Mouse (Mus musculus) common myeloid progenitor, adult 5-6 weeks (primary cell): Measurements from ENCODE around the gene Ank3. TPM values are rescaled to one million over a fixed set of nuclear protein-coding genes. Genes with fewer than 3 reads are reported as not detected.
"Not testable (repeated sequence)": the region's sequence is repeated elsewhere in the genome, so short reads cannot be mapped to it uniquely, and the experiment has no call there.

Experiments
- ATAC-seq: replicated peaks from 2 replicates; pipeline ENCODE4 v1.8.0; 2016; ENCODE audit warnings: low read depth, mild to moderate bottlenecking, moderate TSS enrichment, inconsistent platforms; ENCODE audit not compliant: poor library complexity, severe bottlenecking
- total RNA-seq: library from RNA; stranded (forward); fragments of 200-1000, 187-1606 nt; gene quantifications from 2 replicates; pipeline ENCODE4 v1.2.3, GENCODE M21; 2017

Ank3 gene
- total RNA-seq, 1 experiment from 2014 or later = 0.50 TPM

DNA sequence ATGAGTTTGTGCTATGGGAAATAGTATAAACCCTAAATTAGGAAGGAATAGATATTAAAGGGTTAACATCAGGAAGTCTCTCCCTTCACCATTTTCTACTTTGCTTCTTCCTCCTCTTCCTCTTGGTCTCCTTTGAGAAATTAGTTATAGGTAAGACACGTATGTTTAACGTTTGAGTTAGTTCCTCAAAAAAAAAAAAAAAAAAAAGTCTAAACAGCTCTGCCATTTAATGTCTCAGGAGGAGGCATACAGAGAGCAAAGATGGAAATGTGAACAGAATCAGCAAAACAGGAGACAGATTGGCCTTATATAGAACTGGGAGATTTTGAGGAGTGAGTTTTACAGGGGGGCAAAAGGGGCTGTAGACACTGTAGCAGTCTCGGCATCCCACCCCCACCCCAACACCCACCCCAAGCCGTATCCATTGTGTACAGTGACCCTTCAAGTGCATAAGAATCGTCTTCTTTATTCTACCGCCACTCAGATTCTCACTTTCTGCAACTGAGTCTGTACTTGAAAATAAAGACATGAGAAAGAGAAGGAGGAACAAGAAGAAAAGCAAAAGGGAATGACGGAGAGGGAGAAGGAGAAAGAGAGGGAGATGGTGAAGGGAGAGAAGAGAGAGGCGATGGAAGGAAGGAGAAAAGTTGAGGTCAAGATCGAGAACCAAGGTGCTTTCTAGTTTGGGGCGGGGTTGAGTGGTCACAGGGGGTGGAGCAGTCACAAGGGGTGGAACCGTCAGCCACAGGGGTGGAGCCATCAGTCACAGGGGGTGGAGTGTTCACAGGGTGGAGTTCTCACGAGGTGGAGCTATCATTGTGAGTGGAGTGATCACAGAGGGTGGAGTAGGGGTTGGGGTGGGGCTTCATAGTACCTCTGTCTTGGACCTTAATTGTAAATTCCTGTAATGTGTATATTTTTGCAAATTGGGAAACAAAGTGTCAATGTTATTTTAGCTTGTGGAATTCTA, 509.5 kb downstream of the Ank3 start:
- peak; percentile 75 for ATAC-seq

DNA sequence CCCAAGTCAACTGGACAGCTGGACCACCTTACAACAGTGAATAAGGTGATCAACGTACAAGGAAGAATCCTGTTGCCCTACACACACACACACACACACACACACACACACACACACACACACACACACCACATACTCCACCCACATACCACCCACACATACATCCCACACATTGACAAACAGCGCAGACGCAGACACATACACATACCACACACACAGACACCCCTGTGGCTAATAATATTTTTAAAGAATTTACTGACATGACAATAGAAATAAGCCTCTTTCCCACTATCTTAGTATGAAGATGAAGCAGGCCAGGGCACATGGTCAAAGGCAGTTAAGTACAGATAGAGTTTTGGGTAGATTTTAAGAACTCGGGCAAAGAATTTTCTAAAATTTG, 511.3 kb downstream of the Ank3 start:
- no peak for ATAC-seq

- peak; percentile 88 for ATAC-seq
Measured at GRCm38 (mm10) chr10:69910304-69910703, 511.7 kb downstream of the Ank3 start.

- ATAC-seq = not testable (repeated sequence)
Measured at GRCm38 (mm10) chr10:69910726-69911125, 512.2 kb downstream of the Ank3 start.

DNA sequence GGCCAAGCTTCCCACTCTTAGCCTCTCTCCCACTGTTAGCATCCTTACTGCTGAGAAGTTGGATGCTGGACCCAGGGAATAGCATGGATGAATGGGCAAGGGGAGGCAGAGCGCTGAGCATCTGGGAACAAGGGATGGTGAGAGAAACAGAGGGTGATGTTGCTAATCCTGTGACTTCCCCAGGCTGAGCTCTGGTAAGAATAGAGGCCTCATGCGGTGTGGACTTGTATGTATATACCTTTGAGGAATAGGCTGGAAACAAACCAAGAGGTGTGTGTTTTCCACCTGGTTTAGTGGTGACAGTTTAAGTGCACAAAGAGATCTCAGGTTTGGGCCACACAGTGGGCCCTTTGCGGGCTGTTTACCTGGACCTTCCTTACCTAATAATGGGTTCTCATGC, 517.0 kb downstream of the Ank3 start:
- ATAC-seq = no peak

- no peak for ATAC-seq
Measured at GRCm38 (mm10) chr10:69916205-69916604, 517.6 kb downstream of the Ank3 start.

DNA sequence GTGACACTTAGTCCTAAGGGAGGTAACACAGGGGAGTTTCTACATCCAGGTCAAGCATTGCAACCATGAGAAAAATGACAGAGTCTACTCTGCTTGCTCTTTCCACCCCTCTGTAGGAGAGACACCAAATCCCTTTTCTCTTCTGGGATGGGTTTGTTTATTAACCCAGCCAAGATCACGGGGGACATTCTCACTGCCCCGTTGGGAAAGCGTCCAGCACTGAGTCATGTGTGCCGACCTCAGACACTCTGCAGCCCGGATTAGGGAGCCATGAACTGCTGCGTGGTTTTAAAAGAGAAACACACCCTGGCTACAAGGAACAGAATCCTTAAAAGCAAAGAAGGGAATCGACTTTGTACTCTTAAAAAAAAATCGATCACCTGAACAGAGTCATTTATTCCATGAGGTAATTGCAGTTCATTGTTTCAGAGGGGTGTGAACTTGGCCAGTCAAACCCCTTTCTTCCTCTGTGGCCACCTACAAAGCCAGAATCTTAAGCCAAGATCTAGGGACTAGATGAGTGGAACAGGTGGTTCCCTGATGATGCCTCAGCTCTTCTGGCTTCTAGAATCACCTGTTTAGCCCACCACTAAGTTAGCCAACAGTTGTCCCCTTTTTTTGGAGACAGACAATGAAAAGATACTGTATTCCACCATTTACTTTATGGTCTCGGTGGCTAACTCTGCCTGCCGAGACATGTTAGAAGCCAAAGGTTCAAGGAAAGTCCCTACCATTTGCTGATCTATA, 518.3 kb downstream of the Ank3 start:
- ATAC-seq = no peak

DNA sequence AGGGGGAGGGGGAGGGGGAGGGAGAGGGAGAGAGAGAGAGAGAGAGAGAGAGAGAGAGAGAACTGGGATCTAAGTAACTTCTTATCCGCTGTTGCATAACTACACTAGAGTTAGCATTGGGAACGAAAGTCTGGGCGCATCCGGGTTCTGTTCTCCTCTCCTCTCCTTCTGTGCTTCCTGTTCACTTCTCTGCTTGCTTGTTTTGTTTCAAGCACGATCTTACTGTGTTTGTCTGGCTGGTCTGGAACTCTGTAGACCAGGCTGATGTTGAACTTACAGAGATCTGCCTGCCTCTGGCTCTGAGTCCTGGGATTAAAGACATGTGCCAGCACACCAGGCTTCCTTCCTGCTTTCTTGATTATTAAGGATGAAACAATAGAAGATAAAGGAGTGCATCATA, 519.1 kb downstream of the Ank3 start:
- no peak for ATAC-seq

- peak; percentile 66 for ATAC-seq
Measured at GRCm38 (mm10) chr10:69918461-69919151, 520.0 kb downstream of the Ank3 start.

GRCm38 (mm10) chr10:69919152-69919492, 520.5 kb downstream of the Ank3 start:
- peak; percentile 29; the same call in 1 of the 2 replicates for ATAC-seq

GRCm38 (mm10) chr10:69919746-69920145, 521.2 kb downstream of the Ank3 start:
- no peak for ATAC-seq

- ATAC-seq = no peak
Measured at GRCm38 (mm10) chr10:69922076-69922475, 523.5 kb downstream of the Ank3 start.

DNA sequence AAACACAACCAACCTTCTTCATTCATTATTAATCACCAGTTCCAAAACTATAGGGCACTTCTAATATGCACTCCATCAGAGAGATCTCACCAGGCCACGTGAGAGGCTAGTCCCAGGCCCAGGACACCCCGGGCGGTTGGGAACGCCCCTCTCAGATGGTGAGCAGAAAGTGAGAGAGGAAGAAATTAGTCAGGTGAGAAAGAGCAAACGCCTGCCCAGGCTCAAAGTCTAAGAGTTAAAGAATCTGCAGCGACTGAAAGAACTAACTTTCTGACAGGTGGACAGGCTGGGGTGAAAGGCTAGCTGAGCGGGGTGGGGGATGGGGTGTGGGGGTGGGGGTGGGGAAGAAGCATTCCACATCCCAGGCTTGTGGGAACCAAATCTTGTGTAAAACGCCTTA, 525.2 kb downstream of the Ank3 start:
- no peak for ATAC-seq

DNA sequence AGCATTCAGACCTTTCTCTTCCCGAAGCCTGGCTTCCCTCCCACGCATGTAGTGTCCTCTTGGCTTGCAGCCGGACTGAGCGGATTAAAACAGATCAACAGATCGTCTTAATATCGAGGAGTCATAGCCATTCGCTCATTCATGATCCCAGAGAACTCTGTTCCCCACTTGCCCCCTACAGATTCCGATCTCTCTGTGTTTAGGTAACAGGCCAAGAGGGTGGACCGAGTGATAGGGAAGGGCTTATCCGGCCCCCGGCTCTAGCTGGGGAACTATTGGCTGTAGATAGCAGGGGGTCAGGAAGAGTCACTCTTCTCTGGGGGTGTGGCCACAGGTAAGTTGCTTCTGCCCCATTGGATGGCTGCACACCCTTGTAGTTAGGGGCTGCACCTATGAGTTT, 525.7 kb downstream of the Ank3 start:
- peak; percentile 29; the same call in 1 of the 2 replicates for ATAC-seq

GRCm38 (mm10) chr10:69924845-69925244, 526.3 kb downstream of the Ank3 start:
- ATAC-seq = peak; percentile 45; the same call in 1 of the 2 replicates

DNA sequence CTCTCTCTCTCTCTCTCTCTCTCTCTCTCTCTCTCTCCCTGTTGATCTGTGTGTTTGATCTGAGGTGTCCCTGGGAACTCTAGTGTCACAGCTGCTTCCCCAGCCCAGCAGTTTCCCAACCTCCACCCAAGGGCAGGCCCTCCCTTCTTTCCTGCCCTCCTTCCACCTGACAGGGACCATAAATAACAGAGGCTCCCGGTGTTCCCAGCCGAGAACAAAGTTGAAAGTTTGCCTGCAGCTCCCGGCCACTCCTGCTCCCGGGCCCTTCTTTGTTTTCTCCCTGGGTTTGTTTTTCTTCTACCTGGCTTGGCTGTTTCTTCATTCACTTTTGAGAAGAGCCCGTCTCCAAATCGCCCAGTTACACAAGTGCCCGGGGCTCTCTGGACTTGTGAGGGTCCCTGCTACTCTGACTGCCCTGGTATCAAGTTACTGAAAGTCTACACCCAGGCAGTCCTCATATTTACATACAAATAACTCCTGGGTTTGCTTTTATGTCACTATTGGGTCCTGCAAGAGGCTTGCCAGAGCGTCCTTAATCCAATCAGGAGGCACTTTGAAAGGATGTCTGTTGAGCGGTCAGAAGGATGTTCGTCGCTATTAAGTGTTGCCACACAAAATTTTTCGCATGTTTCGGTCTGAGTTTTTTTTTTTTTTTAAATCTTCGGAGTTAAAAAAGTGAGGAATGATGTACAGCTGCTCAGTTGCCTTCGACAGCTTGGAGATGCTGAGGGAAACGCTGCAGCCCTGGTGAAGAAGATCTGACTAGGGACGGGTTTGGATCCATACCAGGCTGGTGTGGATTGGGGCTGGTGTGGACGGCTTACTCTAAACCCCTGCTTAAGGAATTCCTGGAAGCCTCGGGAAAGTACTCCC, 526.9 kb downstream of the Ank3 start:
- ATAC-seq = peak; percentile 34; the same call in 1 of the 2 replicates

DNA sequence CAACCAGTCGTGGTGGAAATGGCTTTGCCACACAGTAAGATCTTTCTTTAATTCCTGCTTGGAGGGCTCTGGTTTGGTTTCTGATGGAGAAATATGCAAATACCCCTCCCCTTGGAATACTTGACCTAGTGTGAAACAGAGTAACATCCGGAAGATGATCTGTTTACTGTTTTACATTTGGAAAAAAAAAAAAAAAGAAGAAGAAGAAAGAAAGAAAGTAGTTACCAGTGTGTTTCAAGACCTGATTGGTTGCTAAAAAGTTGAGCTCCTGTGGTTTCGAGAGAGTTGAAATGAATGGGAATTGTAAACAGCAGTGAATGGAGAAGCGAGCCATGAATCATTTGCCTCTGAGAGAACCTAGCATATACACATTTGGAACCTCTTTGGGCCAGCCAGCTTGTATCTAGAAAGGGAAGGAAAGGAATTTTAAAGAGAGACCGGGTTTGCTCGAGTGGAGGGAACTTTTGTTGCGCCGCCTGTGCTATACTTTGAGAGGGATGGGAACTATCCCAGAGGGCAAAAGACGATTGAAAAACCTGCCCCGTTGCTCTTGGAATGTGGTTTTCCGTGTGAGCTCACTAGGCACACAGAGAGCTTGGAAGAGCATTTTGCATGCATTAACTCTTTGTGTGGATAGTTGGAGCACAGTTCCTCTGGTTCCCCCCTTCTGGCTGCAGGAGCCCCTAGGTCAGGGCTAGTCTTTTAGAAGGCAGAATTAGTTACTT, 527.7 kb downstream of the Ank3 start:
- ATAC-seq = no peak

DNA sequence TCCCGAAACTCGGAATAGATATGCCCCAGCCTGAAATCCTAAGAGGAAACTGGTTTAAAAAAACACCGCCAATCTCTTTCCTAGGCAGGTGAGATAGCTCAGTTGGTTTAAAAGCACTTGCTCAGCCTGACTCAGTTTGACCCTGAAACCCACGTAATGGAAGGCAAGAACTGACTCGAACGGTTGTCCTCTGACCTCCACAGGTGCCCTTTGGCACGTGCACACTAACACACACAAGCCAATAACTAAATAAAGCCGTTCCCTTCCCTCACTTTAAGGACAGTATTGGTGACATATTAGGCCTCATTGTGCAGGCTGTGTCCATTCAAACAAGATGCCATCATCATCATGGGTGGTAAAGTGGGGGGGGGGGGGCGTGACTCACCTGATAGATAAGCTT, 528.4 kb downstream of the Ank3 start:
- no peak for ATAC-seq

- no peak for ATAC-seq
Measured at GRCm38 (mm10) chr10:69928358-69928757, 529.8 kb downstream of the Ank3 start.
